Mouse (Mus musculus) forebrain, embryonic 10.5 days (tissue): ENCODE data around the gene Slc7a1. TPM values are rescaled to one million over a fixed set of nuclear protein-coding genes. Genes with fewer than 3 reads are reported as not detected.

ENCODE experiments used
- DNase-seq: peaks from one replicate; pipeline ENCODE4 v3.0.0-alpha.2; 2017; ENCODE audit warnings: low spot score; ENCODE audit errors: extremely low spot score
- H3K27ac ChIP-seq: fragments of 300-500 bp; sonication (generic); 2 replicates; pipeline ENCODE4 v1.5.1; 2016; ENCODE audit warnings: mild to moderate bottlenecking
- H3K27me3 ChIP-seq: fragments of 300-500 bp; sonication (generic); 2 replicates; pipeline ENCODE4 v1.6.1; 2016; ENCODE audit warnings: mild to moderate bottlenecking; ENCODE audit not compliant: poor library complexity, severe bottlenecking
- H3K36me3 ChIP-seq: fragments of 300-500 bp; sonication (generic); replicated peaks from 2 replicates; pipeline ENCODE4 v1.6.1; 2016; ENCODE audit warnings: mild to moderate bottlenecking, moderate library complexity
- H3K4me1 ChIP-seq: fragments of 300-500 bp; sonication (generic); 2 replicates; pipeline ENCODE4 v1.6.1; 2016
- H3K4me3 ChIP-seq: fragments of 300-500 bp; sonication (generic); 2 replicates; pipeline ENCODE4 v1.5.1; 2016; ENCODE audit warnings: mild to moderate bottlenecking, moderate library complexity
- H3K9me3 ChIP-seq: fragments of 300-500 bp; sonication (generic); 2 replicates; pipeline ENCODE4 v1.6.1; 2016; ENCODE audit warnings: mild to moderate bottlenecking, moderate library complexity
- WGBS: fragments of 180-500 bp; shearing (Covaris S2); methylation state at CpG from one replicate; pipeline ENCODE4 v1.1.7; 2016; 5-methylcytosine and 5-hydroxymethylcytosine counted together
- polyA plus RNA-seq: library from polyadenylated mRNA; unstranded; fragments of >200 nt; fragmentation: Nextera tagmentation; extraction: Ambion mirVana; gene quantifications from 2 replicates; pipeline ENCODE4 v1.2.1, GENCODE M21; 2016

Gene Slc7a1
- polyA plus RNA-seq, 1 experiment from 2014 or later, result 17.6 TPM

GRCm38 (mm10) chr5:148412504-148412903, 12.8 kb upstream of the Slc7a1 start:
- 96% methylated on average over 4 of the region's 4 CpGs for WGBS
- Histone ChIP-seq H3K4me1 (no peaks in the 10 kb centered on the region), H3K27ac (no peak overlapping the region), H3K36me3 (no peaks in the 10 kb centered on the region), H3K9me3 (peaks cover 2% of the 10 kb centered on the region; the same call in 1 of the 2 replicates), H3K4me3 (no peak overlapping the region), H3K27me3 (no peaks in the 10 kb centered on the region)
- no peak for DNase-seq

- H3K4me3 ChIP-seq, result no peak overlapping the region
- H3K36me3 ChIP-seq, result no peaks in the 10 kb centered on the region
- no peak overlapping the region for H3K27ac ChIP-seq
- no peak for DNase-seq
- H3K27me3 ChIP-seq, result no peaks in the 10 kb centered on the region
- H3K9me3 ChIP-seq, result peaks cover 5% of the 10 kb centered on the region; the same call in 1 of the 2 replicates
- no peaks in the 10 kb centered on the region for H3K4me1 ChIP-seq
- WGBS, result 90% methylated on average over 8 of the region's 8 CpGs
These were observed 9.8 kb upstream of the Slc7a1 start for GRCm38 (mm10) chr5:148409465-148409864.

GRCm38 (mm10) chr5:148406913-148407312, 7.2 kb upstream of the Slc7a1 start:
- H3K36me3 ChIP-seq, result no peaks in the 10 kb centered on the region
- no peaks in the 10 kb centered on the region for H3K27me3 ChIP-seq
- no peaks in the 10 kb centered on the region for H3K4me1 ChIP-seq
- peaks cover 5% of the 10 kb centered on the region; the same call in 1 of the 2 replicates for H3K9me3 ChIP-seq
- H3K4me3 ChIP-seq, result no peak overlapping the region
- 88% methylated on average over 2 of the region's 2 CpGs for WGBS
- no peak overlapping the region for H3K27ac ChIP-seq
- no peak for DNase-seq

- WGBS, result 94% methylated on average over 7 of the region's 7 CpGs
- Histone ChIP-seq H3K27ac (no peak overlapping the region), H3K27me3 (peaks cover 17% of the 10 kb centered on the region), H3K4me1 (peaks cover 7% of the 10 kb centered on the region; the same call in 1 of the 2 replicates), H3K4me3 (no peak overlapping the region), H3K9me3 (peaks cover 5% of the 10 kb centered on the region; the same call in 1 of the 2 replicates), H3K36me3 (no peaks in the 10 kb centered on the region)
- DNase-seq, result no peak
These were observed 4.8 kb upstream of the Slc7a1 start for GRCm38 (mm10) chr5:148404548-148404947.

GRCm38 (mm10) chr5:148402641-148403040, 2.9 kb upstream of the Slc7a1 start:
- peaks cover 5% of the 10 kb centered on the region; the same call in 1 of the 2 replicates for H3K9me3 ChIP-seq
- 58% methylated on average over 4 of the region's 4 CpGs for WGBS
- no peaks in the 10 kb centered on the region for H3K36me3 ChIP-seq
- no peak overlapping the region for H3K4me3 ChIP-seq
- H3K4me1 ChIP-seq, result peaks cover 24% of the 10 kb centered on the region
- DNase-seq, result no peak
- H3K27me3 ChIP-seq, result peaks cover 17% of the 10 kb centered on the region
- H3K27ac ChIP-seq, result no peak overlapping the region

GRCm38 (mm10) chr5:148398766-148399659, 691 bp downstream of the Slc7a1 start:
- peak overlapping the region; percentile 88 for H3K4me3 ChIP-seq
- 4% methylated on average over 58 of the region's 58 CpGs for WGBS
- peak overlapping the region; percentile 91 for H3K27ac ChIP-seq
- peak; percentile 45 for DNase-seq
- H3K27me3 ChIP-seq, result peaks cover 17% of the 10 kb centered on the region
- H3K36me3 ChIP-seq, result peaks cover 18% of the 10 kb centered on the region
- no peaks in the 10 kb centered on the region for H3K9me3 ChIP-seq
- H3K4me1 ChIP-seq, result peaks cover 25% of the 10 kb centered on the region

- Histone ChIP-seq H3K9me3 (no peaks in the 10 kb centered on the region), H3K36me3 (peaks cover 23% of the 10 kb centered on the region), H3K4me3 (peak overlapping the region; percentile 88), H3K27ac (no peak overlapping the region), H3K27me3 (peaks cover 17% of the 10 kb centered on the region), H3K4me1 (peaks cover 25% of the 10 kb centered on the region)
- 67% methylated on average over 6 of the region's 6 CpGs for WGBS
- no peak for DNase-seq
These were observed 1.3 kb downstream of the Slc7a1 start for GRCm38 (mm10) chr5:148398451-148398765.

GRCm38 (mm10) chr5:148397911-148398310, 1.8 kb downstream of the Slc7a1 start:
- Histone ChIP-seq H3K4me1 (peaks cover 25% of the 10 kb centered on the region), H3K27ac (no peak overlapping the region), H3K9me3 (no peaks in the 10 kb centered on the region), H3K4me3 (peak overlapping the region; percentile 88; the same call in 1 of the 2 replicates), H3K27me3 (peaks cover 17% of the 10 kb centered on the region), H3K36me3 (peaks cover 28% of the 10 kb centered on the region)
- DNase-seq, result no peak
- 59% methylated on average over 5 of the region's 5 CpGs for WGBS

- Histone ChIP-seq H3K27me3 (peaks cover 17% of the 10 kb centered on the region), H3K9me3 (no peaks in the 10 kb centered on the region), H3K36me3 (peaks cover 30% of the 10 kb centered on the region), H3K4me1 (peaks cover 25% of the 10 kb centered on the region), H3K4me3 (no peak overlapping the region; the same call in 1 of the 2 replicates), H3K27ac (no peak overlapping the region)
- no peak for DNase-seq
- WGBS, result 87% methylated on average over 4 of the region's 4 CpGs
These were observed 2.3 kb downstream of the Slc7a1 start for GRCm38 (mm10) chr5:148397418-148397817.

- DNase-seq, result no peak
These were observed 6.4 kb downstream of the Slc7a1 start for GRCm38 (mm10) chr5:148393316-148393715.

GRCm38 (mm10) chr5:148392831-148393230, 6.9 kb downstream of the Slc7a1 start:
- H3K36me3 ChIP-seq, result peaks cover 53% of the 10 kb centered on the region
- no peaks in the 10 kb centered on the region; the same call in 1 of the 2 replicates for H3K9me3 ChIP-seq
- no peaks in the 10 kb centered on the region for H3K27me3 ChIP-seq
- H3K4me1 ChIP-seq, result peaks cover 4% of the 10 kb centered on the region
- DNase-seq, result no peak
- H3K4me3 ChIP-seq, result no peak overlapping the region
- H3K27ac ChIP-seq, result no peak overlapping the region
- 93% methylated on average over 6 of the region's 6 CpGs for WGBS

More at GRCm38 (mm10) chr5:148393316-148393715, 6.4 kb downstream of the Slc7a1 start:
- 93% methylated on average over 8 of the region's 8 CpGs for WGBS
- Histone ChIP-seq H3K36me3 (peaks cover 48% of the 10 kb centered on the region), H3K27ac (no peak overlapping the region), H3K27me3 (no peaks in the 10 kb centered on the region), H3K4me3 (no peak overlapping the region), H3K9me3 (no peaks in the 10 kb centered on the region), H3K4me1 (peaks cover 9% of the 10 kb centered on the region)

GRCm38 (mm10) chr5:148389007-148389970, 10.4 kb downstream of the Slc7a1 start:
- Histone ChIP-seq H3K36me3 (peaks cover 52% of the 10 kb centered on the region), H3K4me1 (0 out of 2 replicates have a peak, but pooled peaks cover 2% of the 10 kb centered on the region), H3K27me3 (no peaks in the 10 kb centered on the region), H3K27ac (no peak overlapping the region), H3K9me3 (no peaks in the 10 kb centered on the region; the same call in 1 of the 2 replicates), H3K4me3 (no peak overlapping the region)
- DNase-seq, result no peak
- WGBS, result 93% methylated on average over 15 of the region's 15 CpGs
